Mouse (Mus musculus): ENCODE results near the gene Ccr9. TPM values are rescaled to one million over a fixed set of nuclear protein-coding genes. Genes with fewer than 3 reads are reported as not detected.

Gene Ccr9
- polyA plus RNA-seq, 1 experiment, result not detected

GRCm38 (mm10) chr9:123796174-123796573 lies 117.9 kb downstream of the Ccr9 start:
- Histone ChIP-seq H3K9ac (ENCODE audit: low read depth, poor library complexity, severe bottlenecking) (no peak overlapping the region), H3K4me3 (ENCODE audit: low read depth, low read length) (no peak overlapping the region), H3K27ac (ENCODE audit: insufficient read depth, low read length) (no peak overlapping the region), H3K4me1 (ENCODE audit: control insufficient read depth, insufficient read depth, low read length) (no peaks in the 10 kb centered on the region), H3K27me3 (ENCODE audit: control insufficient read depth, insufficient read depth, low read length, poor library complexity, severe bottlenecking) (no peaks in the 10 kb centered on the region), H3K9me3 (replicated peaks; ENCODE audit: control insufficient read depth, insufficient read depth, low read length, poor library complexity, severe bottlenecking) (no peaks in the 10 kb centered on the region), H3K36me3 (ENCODE audit: control insufficient read depth, insufficient read depth, low read length, poor library complexity, severe bottlenecking) (no peaks in the 10 kb centered on the region)
- TF ChIP-seq CTCF (IDR thresholded peaks at IDR 0.05; ENCODE audit: low read depth, low read length) (no peak), POLR2A (IDR thresholded peaks at IDR 0.05; ENCODE audit: insufficient read depth, low read length) (no peak), EP300 (IDR thresholded peaks at IDR 0.05; ENCODE audit: insufficient read depth, low read depth, low read length) (no peak)

DNA sequence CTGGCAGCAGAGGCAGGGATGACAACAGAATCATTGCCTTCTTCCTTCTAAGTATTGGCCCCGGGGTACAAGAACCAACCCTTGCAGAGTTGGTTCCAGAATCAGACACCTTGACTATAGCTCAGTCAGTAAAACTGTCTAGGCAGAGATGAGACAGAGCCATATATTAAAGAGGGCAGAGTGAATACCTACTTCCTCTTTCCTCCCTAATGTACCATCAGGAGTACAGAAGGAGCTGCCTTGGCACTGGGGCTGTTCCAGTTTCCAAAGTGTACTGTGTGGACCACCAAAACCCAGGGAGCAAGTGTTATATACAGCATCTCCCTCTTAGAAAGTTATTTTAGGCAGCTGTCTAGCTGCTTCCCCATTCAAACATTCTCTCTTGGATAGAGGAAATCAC lies 123.3 kb downstream of the Ccr9 start:
- no peak overlapping the region for H3K27ac ChIP-seq (ENCODE audit: insufficient read depth, low read length)
- TF ChIP-seq EP300 (IDR thresholded peaks at IDR 0.05; ENCODE audit: insufficient read depth, low read depth, low read length), result no peak
- no peak for TF ChIP-seq CTCF (IDR thresholded peaks at IDR 0.05; ENCODE audit: low read depth, low read length)
- TF ChIP-seq POLR2A (IDR thresholded peaks at IDR 0.05; ENCODE audit: insufficient read depth, low read length), result no peak
- no peaks in the 10 kb centered on the region for H3K9me3 ChIP-seq (replicated peaks; ENCODE audit: control insufficient read depth, insufficient read depth, low read length, poor library complexity, severe bottlenecking)
- H3K36me3 ChIP-seq (ENCODE audit: control insufficient read depth, insufficient read depth, low read length, poor library complexity, severe bottlenecking), result no peaks in the 10 kb centered on the region
- H3K4me1 ChIP-seq (ENCODE audit: control insufficient read depth, insufficient read depth, low read length), result no peaks in the 10 kb centered on the region
- H3K9ac ChIP-seq (ENCODE audit: low read depth, poor library complexity, severe bottlenecking), result no peak overlapping the region
- no peaks in the 10 kb centered on the region for H3K27me3 ChIP-seq (ENCODE audit: control insufficient read depth, insufficient read depth, low read length, poor library complexity, severe bottlenecking)
- H3K4me3 ChIP-seq (ENCODE audit: low read depth, low read length), result no peak overlapping the region

DNA sequence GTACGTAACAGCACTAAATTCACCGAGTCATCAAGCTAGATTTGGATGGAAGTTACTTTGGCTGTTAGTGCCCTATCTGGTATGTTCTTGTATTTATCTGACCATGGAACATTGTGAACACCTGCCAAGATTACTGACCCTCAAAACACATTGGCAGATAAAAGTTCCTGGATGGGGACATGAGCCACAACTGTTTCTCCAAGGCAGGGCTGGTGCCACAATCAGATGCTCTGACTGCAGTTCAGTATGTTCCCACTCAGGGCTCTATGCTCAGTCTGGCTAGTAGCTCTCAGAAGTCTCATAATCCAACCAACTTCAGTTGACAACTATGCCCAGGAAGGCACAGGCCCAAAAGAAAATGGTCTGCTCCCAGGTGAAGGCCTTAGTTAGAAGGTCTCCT lies 124.2 kb downstream of the Ccr9 start:
- Histone ChIP-seq H3K9ac (ENCODE audit: low read depth, poor library complexity, severe bottlenecking) (no peak overlapping the region), H3K4me1 (ENCODE audit: control insufficient read depth, insufficient read depth, low read length) (no peaks in the 10 kb centered on the region), H3K27ac (ENCODE audit: insufficient read depth, low read length) (no peak overlapping the region), H3K27me3 (ENCODE audit: control insufficient read depth, insufficient read depth, low read length, poor library complexity, severe bottlenecking) (no peaks in the 10 kb centered on the region), H3K4me3 (ENCODE audit: low read depth, low read length) (no peak overlapping the region), H3K36me3 (ENCODE audit: control insufficient read depth, insufficient read depth, low read length, poor library complexity, severe bottlenecking) (no peaks in the 10 kb centered on the region), H3K9me3 (replicated peaks; ENCODE audit: control insufficient read depth, insufficient read depth, low read length, poor library complexity, severe bottlenecking) (no peaks in the 10 kb centered on the region)
- TF ChIP-seq CTCF (IDR thresholded peaks at IDR 0.05; ENCODE audit: low read depth, low read length) (no peak), EP300 (IDR thresholded peaks at IDR 0.05; ENCODE audit: insufficient read depth, low read depth, low read length) (no peak), POLR2A (IDR thresholded peaks at IDR 0.05; ENCODE audit: insufficient read depth, low read length) (no peak)

DNA sequence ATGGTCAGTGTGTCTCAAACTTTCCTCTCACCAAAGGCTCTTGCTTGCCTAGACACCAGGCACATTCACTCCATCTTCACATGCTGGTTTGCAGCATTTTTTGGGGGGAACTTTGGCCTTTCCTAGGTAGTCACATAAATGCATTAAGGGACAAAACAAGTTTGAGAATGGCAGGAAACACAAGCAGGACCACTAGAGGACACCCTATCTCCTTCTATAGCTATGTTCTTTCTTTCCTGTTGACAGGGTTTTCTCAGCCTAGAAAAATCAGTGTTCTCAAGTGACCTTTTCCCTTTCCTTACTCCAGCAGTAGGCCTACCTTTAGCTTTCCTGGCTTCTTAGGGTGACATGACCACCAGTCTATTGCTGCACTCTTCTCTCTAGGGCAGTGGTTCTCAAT lies 124.7 kb downstream of the Ccr9 start:
- no peaks in the 10 kb centered on the region for H3K27me3 ChIP-seq (ENCODE audit: control insufficient read depth, insufficient read depth, low read length, poor library complexity, severe bottlenecking)
- H3K36me3 ChIP-seq (ENCODE audit: control insufficient read depth, insufficient read depth, low read length, poor library complexity, severe bottlenecking), result no peaks in the 10 kb centered on the region
- no peak overlapping the region for H3K4me3 ChIP-seq (ENCODE audit: low read depth, low read length)
- TF ChIP-seq POLR2A (IDR thresholded peaks at IDR 0.05; ENCODE audit: insufficient read depth, low read length) (no peak), EP300 (IDR thresholded peaks at IDR 0.05; ENCODE audit: insufficient read depth, low read depth, low read length) (no peak)
- H3K9ac ChIP-seq (ENCODE audit: low read depth, poor library complexity, severe bottlenecking), result no peak overlapping the region
- no peak overlapping the region for H3K27ac ChIP-seq (ENCODE audit: insufficient read depth, low read length)
- no peaks in the 10 kb centered on the region for H3K4me1 ChIP-seq (ENCODE audit: control insufficient read depth, insufficient read depth, low read length)
- H3K9me3 ChIP-seq (replicated peaks; ENCODE audit: control insufficient read depth, insufficient read depth, low read length, poor library complexity, severe bottlenecking), result no peaks in the 10 kb centered on the region

GRCm38 (mm10) chr9:123805241-123805640 lies 127.0 kb downstream of the Ccr9 start:
- H3K27ac ChIP-seq (ENCODE audit: insufficient read depth, low read length), result no peak overlapping the region
- no peak overlapping the region for H3K4me3 ChIP-seq (ENCODE audit: low read depth, low read length)
- H3K27me3 ChIP-seq (ENCODE audit: control insufficient read depth, insufficient read depth, low read length, poor library complexity, severe bottlenecking), result no peaks in the 10 kb centered on the region
- H3K4me1 ChIP-seq (ENCODE audit: control insufficient read depth, insufficient read depth, low read length), result no peaks in the 10 kb centered on the region
- TF ChIP-seq POLR2A (IDR thresholded peaks at IDR 0.05; ENCODE audit: insufficient read depth, low read length), result no peak
- no peak for TF ChIP-seq EP300 (IDR thresholded peaks at IDR 0.05; ENCODE audit: insufficient read depth, low read depth, low read length)
- TF ChIP-seq CTCF (IDR thresholded peaks at IDR 0.05; ENCODE audit: low read depth, low read length), result no peak
- no peaks in the 10 kb centered on the region for H3K36me3 ChIP-seq (ENCODE audit: control insufficient read depth, insufficient read depth, low read length, poor library complexity, severe bottlenecking)
- no peaks in the 10 kb centered on the region for H3K9me3 ChIP-seq (replicated peaks; ENCODE audit: control insufficient read depth, insufficient read depth, low read length, poor library complexity, severe bottlenecking)
- no peak overlapping the region for H3K9ac ChIP-seq (ENCODE audit: low read depth, poor library complexity, severe bottlenecking)

- H3K9ac ChIP-seq (ENCODE audit: low read depth, poor library complexity, severe bottlenecking), result no peak within 1 kb of the TSS
- H3K4me3 ChIP-seq (ENCODE audit: low read depth, low read length), result no peak within 1 kb of the TSS
- TF ChIP-seq POLR2A (IDR thresholded peaks at IDR 0.05; ENCODE audit: insufficient read depth, low read length), result no peak
- no peak for TF ChIP-seq CTCF (IDR thresholded peaks at IDR 0.05; ENCODE audit: low read depth, low read length)
- no peak for TF ChIP-seq EP300 (IDR thresholded peaks at IDR 0.05; ENCODE audit: insufficient read depth, low read depth, low read length)
- no peaks in the 10 kb centered on the region for H3K9me3 ChIP-seq (replicated peaks; ENCODE audit: control insufficient read depth, insufficient read depth, low read length, poor library complexity, severe bottlenecking)
- no peaks in the 10 kb centered on the region for H3K4me1 ChIP-seq (ENCODE audit: control insufficient read depth, insufficient read depth, low read length)
- no peaks in the 10 kb centered on the region for H3K36me3 ChIP-seq (ENCODE audit: control insufficient read depth, insufficient read depth, low read length, poor library complexity, severe bottlenecking)
- no peak within 1 kb of the TSS for H3K27ac ChIP-seq (ENCODE audit: insufficient read depth, low read length)
- H3K27me3 ChIP-seq (ENCODE audit: control insufficient read depth, insufficient read depth, low read length, poor library complexity, severe bottlenecking), result no peaks in the 10 kb centered on the region
Observed at GRCm38 (mm10) chr9:123806267-123806666, 128.0 kb downstream of the Ccr9 start, which contains the start of gene Cxcr6. Gene Cxcr6 (plus strand): TSS chr9:123806475.

All from ES-Bruce4 (cell line).